Mouse (Mus musculus) embryonic fibroblast, embryonic 13.5 days (primary cell): Measurements from ENCODE around the gene Sult5a1. TPM values are rescaled to one million over a fixed set of nuclear protein-coding genes. Genes with fewer than 3 reads are reported as not detected.
"Not testable (repeated sequence)": the region's sequence is repeated elsewhere in the genome, so short reads cannot be mapped to it uniquely, and the experiment has no call there.

Source experiments
- H3K27ac ChIP-seq: 2 replicates; pipeline ENCODE4 v1.5.1; 2012; ENCODE audit warnings: low read length, control low read depth, inconsistent platforms; ENCODE audit not compliant: insufficient read depth
- H3K4me1 ChIP-seq: 2 replicates; pipeline ENCODE4 v1.6.1; 2011; ENCODE audit warnings: low read length; ENCODE audit not compliant: control insufficient read depth, insufficient read depth
- H3K4me3 ChIP-seq: 2 replicates; pipeline ENCODE4 v1.5.1; 2011; ENCODE audit warnings: mild to moderate bottlenecking, control low read depth, low read length; ENCODE audit not compliant: insufficient read depth
- CTCF ChIP-seq: IDR thresholded peaks from 2 replicates; pipeline ENCODE4 v1.5.1; 2011; ENCODE audit warnings: mild to moderate bottlenecking, control low read depth, low read length, moderate library complexity, borderline replicate concordance; ENCODE audit not compliant: insufficient read depth
- POLR2A ChIP-seq: IDR thresholded peaks from 2 replicates; pipeline ENCODE4 v1.6.1; 2011; ENCODE audit warnings: low read depth, mild to moderate bottlenecking, control low read depth, low read length, moderate library complexity
- polyA plus RNA-seq: library from polyadenylated mRNA; stranded (reverse); fragments of >200 nt; gene quantifications from 2 replicates; pipeline ENCODE4 v1.2.4, GENCODE M21; 2011; ENCODE audit warnings: low read depth; ENCODE audit not compliant: missing spikeins, insufficient read length

Gene Sult5a1
- polyA plus RNA-seq, 1 experiment = 1.1 TPM

- Histone ChIP-seq H3K4me1 (peaks cover 4% of the 10 kb centered on the region), H3K4me3 (peak overlapping the region; percentile 95), H3K27ac (no peak overlapping the region)
- TF ChIP-seq POLR2A (0 out of 2 replicates have a peak, but pooled peaks have one; percentile 12), CTCF (no peak)
Observed at GRCm38 (mm10) chr8:123104046-123104767, 53.9 kb downstream of the Sult5a1 start.

DNA sequence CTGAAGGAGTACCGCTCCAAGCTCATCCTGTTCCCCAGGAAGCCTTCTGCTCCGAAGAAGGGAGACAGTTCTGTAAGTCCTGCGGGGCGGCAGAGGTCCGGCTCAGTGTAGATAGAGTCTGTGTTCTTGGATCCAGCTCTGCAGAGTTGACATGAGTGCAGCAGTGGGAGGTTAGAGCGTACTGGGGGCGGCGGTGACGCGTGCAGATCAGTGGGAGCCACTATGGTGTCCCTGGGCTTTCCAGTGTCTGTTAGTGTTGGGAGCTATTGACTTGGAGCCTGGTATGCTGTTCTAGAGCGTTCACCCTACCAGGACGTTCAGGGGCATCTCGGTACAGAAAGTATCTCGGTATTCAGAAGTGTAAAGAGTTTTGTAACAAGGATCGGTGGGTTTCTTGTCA lies 54.8 kb downstream of the Sult5a1 start:
- TF ChIP-seq POLR2A (0 out of 2 replicates have a peak, but pooled peaks have one; percentile 20), CTCF (no peak)
- H3K27ac ChIP-seq = peak overlapping the region; percentile 45
- H3K4me1 ChIP-seq = peaks cover 4% of the 10 kb centered on the region
- H3K4me3 ChIP-seq = peak overlapping the region; percentile 95

- Histone ChIP-seq H3K27ac (peak overlapping the region; percentile 45; the same call in 1 of the 2 replicates), H3K4me3 (peak overlapping the region; percentile 95)
- not testable (repeated sequence) for H3K4me1 ChIP-seq
Observed at GRCm38 (mm10) chr8:123102855-123103254, 55.3 kb downstream of the Sult5a1 start.

GRCm38 (mm10) chr8:123101735-123102685 lies 56.1 kb downstream of the Sult5a1 start, which contains the start of gene Rpl13:
Rpl13 (plus strand) TSS chr8:123102350.
- Histone ChIP-seq H3K4me1 (peaks cover 4% of the 10 kb centered on the region), H3K27ac (peak within 1 kb of the TSS; percentile 59), H3K4me3 (peak within 1 kb of the TSS; percentile 95)
- TF ChIP-seq CTCF (no peak), POLR2A (peak; percentile 96)

DNA sequence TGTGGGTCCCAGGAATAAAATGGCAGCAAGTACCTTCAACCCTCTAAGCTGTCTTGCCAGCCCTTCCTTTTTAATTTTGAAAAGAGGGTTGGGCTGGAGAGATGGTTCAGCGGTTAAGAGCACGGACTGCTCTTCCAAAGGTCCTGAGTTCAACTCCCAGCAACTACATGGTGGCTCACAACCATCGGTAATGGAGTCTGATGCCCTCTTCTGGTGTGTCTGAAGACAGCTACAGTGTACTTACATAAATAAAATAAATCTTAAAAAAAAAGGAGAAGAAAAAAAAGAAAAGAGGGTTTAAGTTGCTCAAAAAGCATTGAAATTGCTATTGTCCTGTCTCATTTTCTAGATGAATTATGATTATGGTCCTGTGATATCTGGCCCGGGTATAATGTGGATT lies 56.9 kb downstream of the Sult5a1 start:
- H3K4me3 ChIP-seq = no peak overlapping the region
- TF ChIP-seq POLR2A (no peak), CTCF (no peak)
- H3K4me1 ChIP-seq = peaks cover 4% of the 10 kb centered on the region
- H3K27ac ChIP-seq = no peak overlapping the region

GRCm38 (mm10) chr8:123100288-123100687 lies 57.8 kb downstream of the Sult5a1 start:
- TF ChIP-seq POLR2A (peak; percentile 50; the same call in 1 of the 2 replicates), CTCF (no peak)
- Histone ChIP-seq H3K27ac (peak overlapping the region; percentile 86), H3K4me1 (peaks cover 4% of the 10 kb centered on the region), H3K4me3 (no peak overlapping the region)

DNA sequence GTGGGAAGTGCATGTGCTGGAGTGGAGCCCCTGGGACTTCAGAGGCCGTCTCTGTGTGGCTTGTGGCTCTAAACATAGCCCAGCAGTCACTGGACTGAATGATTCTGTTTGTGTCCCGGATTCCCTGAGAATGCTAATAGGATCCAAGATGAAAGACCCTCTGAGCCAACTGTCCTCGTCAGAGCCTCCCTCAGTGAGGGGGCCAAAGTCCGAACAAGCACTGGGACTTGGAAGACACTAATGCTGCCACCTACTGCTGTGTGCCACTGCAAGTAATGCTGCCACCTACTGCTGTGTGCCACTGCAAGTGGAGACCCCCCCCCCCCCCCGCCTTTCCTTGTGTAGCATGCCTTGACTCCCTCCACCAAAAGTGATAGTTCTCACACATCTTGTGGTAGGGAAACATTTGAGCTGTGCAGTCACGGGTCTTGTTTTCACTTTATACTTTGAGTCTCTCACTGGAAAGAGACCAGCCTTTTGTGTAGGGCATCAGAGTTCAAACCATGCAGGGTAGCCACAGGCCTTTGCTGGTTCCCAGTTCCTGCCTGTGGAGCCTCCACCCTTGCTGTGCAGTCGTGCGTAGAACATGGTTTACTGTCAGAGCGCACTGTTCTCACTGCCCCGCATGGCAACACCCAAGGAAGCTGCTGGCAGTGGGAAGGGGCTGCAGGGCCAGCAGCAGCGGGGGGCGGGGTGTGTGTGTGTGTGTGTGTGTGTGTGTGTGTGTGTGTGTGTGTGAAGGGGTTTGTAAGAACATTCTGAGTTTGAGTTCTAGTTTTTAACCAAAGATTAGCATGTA lies 60.1 kb downstream of the Sult5a1 start:
- Histone ChIP-seq H3K4me3 (no peak overlapping the region), H3K4me1 (peaks cover 4% of the 10 kb centered on the region), H3K27ac (no peak overlapping the region)
- TF ChIP-seq POLR2A (no peak), CTCF (no peak)

GRCm38 (mm10) chr8:123097216-123097615 lies 60.9 kb downstream of the Sult5a1 start:
- TF ChIP-seq CTCF = no peak
- no peak for TF ChIP-seq POLR2A
- Histone ChIP-seq H3K4me1 (peaks cover 4% of the 10 kb centered on the region), H3K27ac (no peak overlapping the region), H3K4me3 (no peak overlapping the region)

Other genes starting within 250 kb of the Sult5a1 start
- 76.2 and 83.5 TPM in 2 replicates for gene Ankrd11, start 116.0 kb downstream of the Sult5a1 start, polyA plus RNA-seq
- 52.4 and 80.7 TPM in 2 replicates for gene Spg7, start 95.4 kb downstream of the Sult5a1 start, polyA plus RNA-seq
- gene Rpl13, start 56.0 kb downstream of the Sult5a1 start, polyA plus RNA-seq = 1,585 and 1,789 TPM in 2 replicates
- 0.80 and 0.90 TPM in 2 replicates for gene Cpne7, start 40.9 kb downstream of the Sult5a1 start, polyA plus RNA-seq
- gene Dpep1, start 27.9 kb upstream of the Sult5a1 start, polyA plus RNA-seq = 13.6 and 14.5 TPM in 2 replicates
- gene Chmp1a, start 54.4 kb upstream of the Sult5a1 start, polyA plus RNA-seq = 68.8 and 76.4 TPM in 2 replicates
- gene Spata33, start 54.5 kb upstream of the Sult5a1 start, polyA plus RNA-seq = 1.4 and 2.9 TPM in 2 replicates
- 36.4 and 36.6 TPM in 2 replicates for gene Cdk10, start 66.5 kb upstream of the Sult5a1 start, polyA plus RNA-seq
- gene Spata2l, start 77.9 kb upstream of the Sult5a1 start, polyA plus RNA-seq = 1.5 and 2.3 TPM in 2 replicates
- 11.0 and 13.2 TPM in 2 replicates for gene Zfp276, start 95.9 kb upstream of the Sult5a1 start, polyA plus RNA-seq
- 10.6 and 14.3 TPM in 2 replicates for gene Vps9d1, start 96.0 kb upstream of the Sult5a1 start, polyA plus RNA-seq
- 24.0 and 37.4 TPM in 2 replicates for gene Fanca, start 160.3 kb upstream of the Sult5a1 start, polyA plus RNA-seq
- gene Spire2, start 174.4 kb upstream of the Sult5a1 start, polyA plus RNA-seq = 3.0 and 4.7 TPM in 2 replicates
- gene Tcf25, start 215.4 kb upstream of the Sult5a1 start, polyA plus RNA-seq = 512 and 557 TPM in 2 replicates
- gene Mc1r, start 248.8 kb upstream of the Sult5a1 start, polyA plus RNA-seq = not detected in 2 replicates